Mouse (Mus musculus) heart, postnatal 0 days (tissue): ENCODE data around the gene Chtf18.

Source experiments
- CTCF ChIP-seq: IDR thresholded peaks from 2 replicates; pipeline ENCODE4 v1.5.1; 2016; ENCODE audit warnings: antibody characterized with exemption, control low read depth, low read depth
- EP300 ChIP-seq: IDR thresholded peaks from 2 replicates; pipeline ENCODE4 v1.6.1; 2016; ENCODE audit warnings: antibody characterized with exemption, low read depth

GRCm38 (mm10) chr17:25775318-25776062 lies 48.3 kb upstream of the Chtf18 start:
- TF ChIP-seq CTCF (no peak), EP300 (no peak)
